Mouse (Mus musculus) layer of hippocampus, adult 8-10 months (tissue): ENCODE measurements at regions not wholly inside any gene's neighbourhood (a gene's known extent, or its start where the extent isn't known, plus 50 kb on each side); places are given as distances from the start of the nearest gene placed in this dataset.
"Not testable (repeated sequence)": the region's sequence is repeated elsewhere in the genome, so short reads cannot be mapped to it uniquely, and the experiment has no call there.

ENCODE experiments used
- DNase-seq, 2 experiments: peaks; one replicate each; pipeline ENCODE4 v3.0.0; 2022; ENCODE audit warnings: low spot score in 2 of 2

DNA sequence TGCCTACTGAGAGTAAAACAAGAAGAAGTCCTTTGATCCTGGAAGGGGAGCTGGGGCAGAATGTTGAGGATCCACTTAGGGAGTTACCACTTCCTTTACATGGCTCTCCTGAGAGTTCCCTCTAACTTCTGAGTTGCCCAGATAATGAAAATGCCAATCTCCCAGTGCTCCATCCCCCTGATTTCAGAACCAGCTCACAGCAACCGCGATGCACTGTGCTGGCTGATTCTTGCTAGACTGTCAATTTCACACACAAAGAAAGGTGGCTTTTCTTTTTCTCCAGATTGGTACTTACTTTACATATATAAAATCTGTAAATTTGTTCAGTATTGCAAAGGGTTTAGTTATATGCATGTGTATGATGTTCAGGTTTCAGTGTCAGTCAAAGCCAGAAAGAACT lies 1248.1 kb upstream of the Adam24 start:
- no peak for DNase-seq

DNA sequence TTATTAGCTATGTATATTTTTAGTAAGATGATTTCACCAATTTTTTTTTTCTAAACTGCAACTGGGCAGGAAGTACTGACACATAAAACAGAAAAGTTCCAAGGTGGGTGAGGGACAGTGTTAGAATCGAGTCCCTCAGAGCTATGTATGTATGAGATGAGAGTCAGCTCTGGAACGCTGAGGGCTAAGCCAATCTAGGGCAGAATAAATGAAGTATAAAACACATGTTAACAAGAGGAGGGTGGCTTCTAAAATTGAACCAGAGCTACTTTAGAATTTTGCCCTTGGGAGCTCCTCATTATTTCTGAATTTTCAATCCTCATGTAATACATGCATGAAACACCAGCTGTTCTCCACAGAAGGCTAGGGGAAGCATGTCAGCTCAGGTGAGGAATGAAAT lies 1247.5 kb upstream of the Adam24 start:
- DNase-seq: peak in 1 of 2 experiments; percentile 7

DNA sequence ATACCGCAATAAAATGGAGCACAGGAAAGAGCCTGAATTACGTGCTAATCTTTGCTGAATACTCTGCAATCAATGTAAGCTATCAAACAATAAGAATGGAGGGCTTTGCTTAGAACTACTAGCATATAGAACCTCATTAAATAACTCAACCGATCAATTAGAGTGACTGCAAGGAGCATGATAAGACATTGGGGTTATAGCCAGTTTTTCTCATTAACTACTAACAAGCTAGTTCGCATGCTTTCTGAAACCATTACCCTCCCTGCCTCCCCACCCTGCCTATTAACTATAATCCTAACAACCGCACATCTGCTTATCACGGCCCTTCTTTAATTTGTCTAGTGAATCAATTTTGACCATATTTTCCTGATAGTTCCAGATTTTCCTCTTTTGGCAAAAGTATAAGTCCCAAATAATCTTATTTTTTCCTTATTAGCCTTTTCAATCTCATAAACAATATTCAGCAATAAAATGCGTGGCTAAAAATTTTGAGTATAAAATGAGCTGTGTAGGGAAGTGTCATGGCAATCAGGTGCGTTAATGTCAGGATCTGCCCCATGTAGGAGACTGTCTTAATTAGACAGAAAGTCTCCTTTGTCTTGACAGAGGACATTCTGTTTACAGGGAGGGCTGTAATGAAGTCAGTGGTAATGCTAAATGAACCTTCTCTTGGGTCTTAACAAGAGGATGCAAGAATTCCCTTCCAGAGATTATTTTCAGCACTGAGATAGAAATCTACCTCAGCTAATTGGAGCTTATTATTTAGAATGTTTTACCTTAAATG lies 1234.1 kb upstream of the Adam24 start:
- no peak for DNase-seq

DNA sequence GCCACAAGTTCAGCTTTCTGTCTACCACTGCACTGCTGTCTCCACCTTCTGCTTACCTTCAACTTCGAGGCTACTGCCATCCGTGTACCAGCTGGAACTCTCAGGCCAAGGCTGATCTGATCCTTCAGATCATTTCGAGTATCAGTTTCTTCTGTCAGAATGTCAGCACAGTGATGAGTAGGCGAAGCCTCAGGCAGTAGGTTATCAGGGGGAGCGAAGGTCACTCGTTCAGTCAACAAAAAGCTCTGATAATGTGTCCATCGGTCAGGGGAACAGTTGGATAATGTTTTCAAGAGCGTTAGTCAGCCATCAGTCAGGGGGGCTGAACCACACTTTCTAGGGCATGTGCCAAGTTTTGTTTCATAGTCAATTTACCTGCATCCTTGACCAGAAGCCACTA lies 1183.7 kb upstream of the Adam24 start:
- DNase-seq: not testable (repeated sequence)

DNA sequence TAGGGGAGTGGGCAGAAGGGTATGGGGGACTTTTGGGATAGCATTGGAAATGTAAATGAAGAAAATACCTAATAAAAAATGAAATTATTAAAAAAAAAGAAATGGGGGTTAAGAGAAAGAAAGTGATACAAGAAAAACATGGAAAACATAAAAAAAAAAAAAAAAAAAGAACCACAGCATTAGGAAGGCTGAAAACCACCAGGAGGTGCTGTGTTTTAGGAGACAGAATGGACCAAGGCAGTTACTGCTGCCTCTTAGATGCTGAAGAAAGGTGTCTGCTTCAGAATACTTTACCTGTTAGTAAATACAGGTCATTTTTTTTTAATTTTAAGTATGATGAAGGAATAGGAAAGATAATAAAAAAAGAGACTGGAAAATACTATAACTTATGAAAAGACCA lies 1174.5 kb upstream of the Adam24 start:
- DNase-seq: no peak

DNA sequence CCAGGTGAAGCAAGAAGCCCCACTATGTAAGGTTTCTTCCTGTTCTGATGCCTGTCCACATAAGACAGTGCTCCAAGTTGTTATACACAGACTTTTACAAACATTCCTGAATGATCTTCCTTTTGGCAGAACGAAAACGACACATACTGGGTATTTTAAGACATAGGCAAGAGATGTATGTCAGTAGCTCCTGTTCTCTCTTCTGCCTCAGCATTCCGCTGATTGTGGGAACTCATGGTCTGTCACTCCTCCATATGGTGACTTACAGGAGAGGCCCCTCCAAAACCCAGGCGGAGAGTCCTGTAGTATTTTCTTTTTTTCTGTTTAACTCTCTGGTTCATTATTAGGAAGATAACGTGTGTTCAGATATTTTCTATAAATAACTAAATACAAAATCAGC lies 1170.6 kb upstream of the Adam24 start:
- no peak for DNase-seq

DNA sequence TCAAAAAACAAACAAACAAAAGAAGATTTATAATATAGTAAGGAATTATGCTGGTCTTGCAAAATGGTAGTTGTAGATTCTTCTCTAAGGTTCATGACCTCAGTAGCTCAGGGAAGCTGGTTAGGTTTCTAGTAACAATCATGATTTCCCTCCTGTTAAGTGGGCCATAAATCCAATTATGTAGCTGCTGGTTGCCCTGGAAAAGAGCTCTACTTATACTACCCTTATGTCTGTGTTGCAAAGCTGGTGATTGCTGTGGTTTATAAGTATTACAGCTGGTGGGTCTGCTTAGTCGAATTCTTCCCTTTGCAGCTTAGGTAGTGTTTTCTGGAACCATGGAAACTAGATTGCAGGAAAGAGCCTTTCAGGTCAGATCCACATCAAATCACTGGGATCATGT lies 1161.9 kb upstream of the Adam24 start:
- DNase-seq: no peak
